Mouse (Mus musculus): ENCODE results near the gene Scgb1b12. TPM values are rescaled to one million over a fixed set of nuclear protein-coding genes. Genes with fewer than 3 reads are reported as not detected.
"Not testable (repeated sequence)": the region's sequence is repeated elsewhere in the genome, so short reads cannot be mapped to it uniquely, and the experiment has no call there.

The Scgb1b12 gene
- not detected in 2 replicates for polyA plus RNA-seq (2012; rRNA removed)

- H3K4me3 ChIP-seq (ENCODE audit: insufficient read depth, low read length); H3K4me1 ChIP-seq (ENCODE audit: control insufficient read depth, insufficient read depth, low read length); H3K27ac ChIP-seq (ENCODE audit: insufficient read depth, low read length): not testable (repeated sequence)
Measured at GRCm38 (mm10) chr7:32333882-32334281, at the start of gene Scgb1b12. Gene Scgb1b12 (plus strand): TSS chr7:32334182.

- H3K27ac ChIP-seq (ENCODE audit: insufficient read depth, low read length); H3K4me3 ChIP-seq (ENCODE audit: insufficient read depth, low read length); H3K4me1 ChIP-seq (ENCODE audit: control insufficient read depth, insufficient read depth, low read length): not testable (repeated sequence)
Measured at GRCm38 (mm10) chr7:32327145-32327544, 6.8 kb upstream of the Scgb1b12 start, which contains the start of gene Scgb2b12. Gene Scgb2b12 (minus strand): TSS chr7:32327245.

Other genes with a start within 250 kb of the Scgb1b12 start
- not detected in 2 replicates for gene Scgb1b10, start 233.3 kb upstream of the Scgb1b12 start, polyA plus RNA-seq (2012; rRNA removed)
- not detected in 2 replicates for gene Scgb2b11, start 123.0 kb upstream of the Scgb1b12 start, polyA plus RNA-seq (2012; rRNA removed)
- not detected in 2 replicates for gene Scgb1b11, start 111.3 kb upstream of the Scgb1b12 start, polyA plus RNA-seq (2012; rRNA removed)
- not detected in 2 replicates for gene Scgb2b12, start 6.9 kb upstream of the Scgb1b12 start, polyA plus RNA-seq (2012; rRNA removed)
- gene Scgb1b29, start 107.4 kb downstream of the Scgb1b12 start, polyA plus RNA-seq (2012; rRNA removed) = not detected in 2 replicates

Data from cortical plate, adult 2 months (tissue).